Mouse (Mus musculus) neural tube, embryonic 11.5 days (tissue): ENCODE data around the gene Thada. TPM values are rescaled to one million over a fixed set of nuclear protein-coding genes. Genes with fewer than 3 reads are reported as not detected.

Source experiments
- ATAC-seq: fragments of 200-750 bp; cut with Nextera tagmentation; 2 replicates; pipeline ENCODE4 v1.8.0; 2017; ENCODE audit warnings: moderate number of reproducible peaks, mild to moderate bottlenecking, moderate TSS enrichment, moderate library complexity; ENCODE audit not compliant: insufficient read depth, low FRiP score, low TSS enrichment
- DNase-seq: peaks from one replicate; pipeline ENCODE4 v3.0.0-alpha.2; 2015; ENCODE audit warnings: low spot score
- H3K27ac ChIP-seq: fragments of 300-500 bp; sonication (generic); 2 replicates; pipeline ENCODE4 v1.5.1; 2014; ENCODE audit warnings: low read depth, mild to moderate bottlenecking, low read length
- H3K27me3 ChIP-seq: fragments of 300-500 bp; sonication (generic); 2 replicates; pipeline ENCODE4 v1.6.1; 2014; ENCODE audit warnings: mild to moderate bottlenecking, low read length, mixed read lengths; ENCODE audit not compliant: control insufficient read depth, insufficient read depth
- H3K36me3 ChIP-seq: fragments of 300-500 bp; sonication (generic); 2 replicates; pipeline ENCODE4 v1.6.1; 2014; ENCODE audit warnings: mild to moderate bottlenecking, low read length, moderate library complexity, mixed read lengths; ENCODE audit not compliant: control insufficient read depth, insufficient read depth
- H3K4me1 ChIP-seq: fragments of 300-500 bp; sonication (generic); 2 replicates; pipeline ENCODE4 v1.6.1; 2014; ENCODE audit warnings: low read length, mixed read lengths; ENCODE audit not compliant: control insufficient read depth, insufficient read depth
- H3K4me2 ChIP-seq: fragments of 300-500 bp; sonication (generic); 2 replicates; pipeline ENCODE4 v1.6.1; 2014; ENCODE audit warnings: low read depth, mild to moderate bottlenecking, moderate library complexity
- H3K4me3 ChIP-seq: fragments of 300-500 bp; sonication (generic); 2 replicates; pipeline ENCODE4 v1.5.1; 2014; ENCODE audit warnings: low read depth, low read length
- H3K9ac ChIP-seq: fragments of 300-500 bp; sonication (generic); 2 replicates; pipeline ENCODE4 v1.6.1; 2014; ENCODE audit warnings: mild to moderate bottlenecking, low read length
- H3K9me3 ChIP-seq: fragments of 300-500 bp; sonication (generic); 2 replicates; pipeline ENCODE4 v1.6.1; 2016; ENCODE audit warnings: low read length; ENCODE audit not compliant: control insufficient read depth
- WGBS: fragments of 180-500 bp; shearing (Covaris S2); extraction: QIAGEN DNeasy Blood & Tissue Kit; methylation state at CpG from one replicate; pipeline ENCODE4 v1.1.7; 2014; 5-methylcytosine and 5-hydroxymethylcytosine counted together
- polyA plus RNA-seq: library from polyadenylated mRNA; unstranded; fragments of >200 nt; fragmentation: Nextera tagmentation; extraction: Ambion mirVana; gene quantifications from 2 replicates; pipeline ENCODE4 v1.2.1, GENCODE M21; 2014

The Thada gene
- polyA plus RNA-seq, 1 experiment from 2014 or later: 10.0 TPM

- Histone ChIP-seq H3K4me3 (no peak overlapping the region), H3K36me3 (no peaks in the 10 kb centered on the region), H3K4me1 (peaks cover 9% of the 10 kb centered on the region), H3K9ac (no peak overlapping the region), H3K27me3 (no peaks in the 10 kb centered on the region), H3K4me2 (no peak overlapping the region), H3K27ac (no peak overlapping the region), H3K9me3 (no peaks in the 10 kb centered on the region)
- no peak for DNase-seq
- no peak for ATAC-seq
- WGBS: 13% methylated on average over 10 of the region's 10 CpGs
These were observed 320.1 kb downstream of the Thada start for GRCm38 (mm10) chr17:84145826-84146287.

- H3K27ac ChIP-seq: no peak overlapping the region
- no peak for ATAC-seq
These were observed 321.0 kb downstream of the Thada start for GRCm38 (mm10) chr17:84144762-84145599.

GRCm38 (mm10) chr17:84144130-84144529 is 321.9 kb downstream of the Thada start:
- Histone ChIP-seq H3K4me2 (no peak overlapping the region), H3K4me3 (no peak overlapping the region), H3K4me1 (peaks cover 8% of the 10 kb centered on the region), H3K9ac (no peak overlapping the region), H3K9me3 (no peaks in the 10 kb centered on the region), H3K27me3 (no peaks in the 10 kb centered on the region), H3K27ac (no peak overlapping the region), H3K36me3 (no peaks in the 10 kb centered on the region)
- no peak for DNase-seq
- WGBS: 84% methylated on average over 3 of the region's 3 CpGs
- no peak for ATAC-seq

More at GRCm38 (mm10) chr17:84144762-84145599, 321.0 kb downstream of the Thada start:
- Histone ChIP-seq H3K9me3 (no peaks in the 10 kb centered on the region), H3K36me3 (no peaks in the 10 kb centered on the region), H3K27me3 (no peaks in the 10 kb centered on the region), H3K9ac (no peak overlapping the region), H3K4me1 (peaks cover 9% of the 10 kb centered on the region), H3K4me2 (no peak overlapping the region), H3K4me3 (no peak overlapping the region)
- WGBS: 76% methylated on average over 5 of the region's 5 CpGs
- DNase-seq: no peak

GRCm38 (mm10) chr17:84143219-84143844 is 322.7 kb downstream of the Thada start:
- no peaks in the 10 kb centered on the region for H3K27me3 ChIP-seq
- H3K4me2 ChIP-seq: no peak overlapping the region
- 43% methylated on average over 12 of the region's 12 CpGs for WGBS
- ATAC-seq (no peak), DNase-seq (no peak)
- H3K4me3 ChIP-seq: no peak overlapping the region
- no peaks in the 10 kb centered on the region for H3K36me3 ChIP-seq
- H3K9ac ChIP-seq: no peak overlapping the region
- peaks cover 4% of the 10 kb centered on the region for H3K4me1 ChIP-seq
- H3K27ac ChIP-seq: no peak overlapping the region
- H3K9me3 ChIP-seq: no peaks in the 10 kb centered on the region

GRCm38 (mm10) chr17:84141691-84142090 is 324.3 kb downstream of the Thada start:
- H3K27ac ChIP-seq: no peak overlapping the region
- peaks cover 4% of the 10 kb centered on the region for H3K4me1 ChIP-seq
- WGBS: 86% methylated on average over 6 of the region's 6 CpGs

GRCm38 (mm10) chr17:84140822-84141507 is 325.0 kb downstream of the Thada start:
- H3K4me1 ChIP-seq: peaks cover 2% of the 10 kb centered on the region
- 58% methylated on average over 10 of the region's 10 CpGs for WGBS
- no peaks in the 10 kb centered on the region for H3K9me3 ChIP-seq

More at GRCm38 (mm10) chr17:84141691-84142090, 324.3 kb downstream of the Thada start:
- ATAC-seq (no peak), DNase-seq (no peak)
- Histone ChIP-seq H3K27me3 (no peaks in the 10 kb centered on the region), H3K4me2 (no peak overlapping the region), H3K4me3 (no peak overlapping the region), H3K9me3 (no peaks in the 10 kb centered on the region), H3K36me3 (no peaks in the 10 kb centered on the region), H3K9ac (no peak overlapping the region)

More at GRCm38 (mm10) chr17:84140822-84141507, 325.0 kb downstream of the Thada start:
- Histone ChIP-seq H3K9ac (no peak overlapping the region), H3K4me3 (no peak overlapping the region), H3K4me2 (no peak overlapping the region), H3K27me3 (no peaks in the 10 kb centered on the region), H3K27ac (no peak overlapping the region), H3K36me3 (no peaks in the 10 kb centered on the region)
- DNase-seq (no peak), ATAC-seq (no peak)

Other genes starting within 250 kb of the Thada start
- gene Plekhh2, start 45.7 kb upstream of the Thada start, polyA plus RNA-seq: 4.2 and 5.2 TPM in 2 replicates
- 29.6 and 30.4 TPM in 2 replicates for gene Dync2li1, start 160.3 kb upstream of the Thada start, polyA plus RNA-seq
- not detected in 2 replicates for gene Abcg8, start 210.1 kb upstream of the Thada start, polyA plus RNA-seq
- gene Abcg5, start 216.8 kb upstream of the Thada start, polyA plus RNA-seq: 0.16 and 0.52 TPM in 2 replicates